Mouse (Mus musculus): Measurements from ENCODE around the gene Sntg2. TPM values are rescaled to one million over a fixed set of nuclear protein-coding genes. Genes with fewer than 3 reads are reported as not detected.

The Sntg2 gene
- polyA plus RNA-seq (2016; fragmentation: Nextera tagmentation; extraction: Ambion mirVana), result 0.31 and 0.58 TPM in 2 replicates

- Histone ChIP-seq H3K27ac (peak within 1 kb of the TSS; percentile 65; the same call in 1 of the 2 replicates), H3K36me3 (no peaks in the 10 kb centered on the region), H3K27me3 (ENCODE audit: low read depth, poor library complexity, severe bottlenecking) (peaks cover 48% of the 10 kb centered on the region), H3K4me1 (peaks cover 10% of the 10 kb centered on the region), H3K9me3 (replicated peaks) (no peaks in the 10 kb centered on the region), H3K4me3 (peak within 1 kb of the TSS; percentile 58)
- WGBS, result under 1% methylated on average over 39 of the region's 39 CpGs
- DNase-seq (ENCODE audit: low spot score), result peak; percentile 84
Measured at GRCm38 (mm10) chr12:30372933-30373501, at the start of gene Sntg2. Gene Sntg2, minus strand, starts transcription at chr12:30373375.

- Histone ChIP-seq H3K4me1 (no peaks in the 10 kb centered on the region), H3K9me3 (replicated peaks) (no peaks in the 10 kb centered on the region), H3K4me3 (no peak overlapping the region), H3K27me3 (ENCODE audit: low read depth, poor library complexity, severe bottlenecking) (no peaks in the 10 kb centered on the region), H3K36me3 (no peaks in the 10 kb centered on the region), H3K27ac (no peak overlapping the region)
- DNase-seq (ENCODE audit: low spot score), result no peak
- WGBS, result 81% methylated on average over 8 of the region's 8 CpGs
Measured at GRCm38 (mm10) chr12:30416547-30416946, 43.4 kb upstream of the Sntg2 start.

GRCm38 (mm10) chr12:30415981-30416380 lies 42.8 kb upstream of the Sntg2 start:
- Histone ChIP-seq H3K27me3 (ENCODE audit: low read depth, poor library complexity, severe bottlenecking) (no peaks in the 10 kb centered on the region), H3K9me3 (replicated peaks) (no peaks in the 10 kb centered on the region), H3K4me3 (no peak overlapping the region), H3K27ac (no peak overlapping the region), H3K36me3 (no peaks in the 10 kb centered on the region), H3K4me1 (no peaks in the 10 kb centered on the region)
- 84% methylated on average over 6 of the region's 6 CpGs for WGBS
- DNase-seq (ENCODE audit: low spot score), result no peak

GRCm38 (mm10) chr12:30402651-30403050 lies 29.5 kb upstream of the Sntg2 start:
- H3K36me3 ChIP-seq, result no peaks in the 10 kb centered on the region
- no peak overlapping the region for H3K4me3 ChIP-seq
- no peak overlapping the region for H3K27ac ChIP-seq
- no peak for DNase-seq (ENCODE audit: low spot score)
- no peaks in the 10 kb centered on the region for H3K9me3 ChIP-seq (replicated peaks)
- no peaks in the 10 kb centered on the region for H3K4me1 ChIP-seq
- H3K27me3 ChIP-seq (ENCODE audit: low read depth, poor library complexity, severe bottlenecking), result no peaks in the 10 kb centered on the region

GRCm38 (mm10) chr12:30400531-30400930 lies 27.4 kb upstream of the Sntg2 start:
- 94% methylated on average over 2 of the region's 2 CpGs for WGBS
- H3K9me3 ChIP-seq (replicated peaks), result no peaks in the 10 kb centered on the region
- no peaks in the 10 kb centered on the region for H3K4me1 ChIP-seq
- no peak for DNase-seq (ENCODE audit: low spot score)
- H3K27ac ChIP-seq, result no peak overlapping the region
- no peaks in the 10 kb centered on the region for H3K36me3 ChIP-seq
- no peaks in the 10 kb centered on the region for H3K27me3 ChIP-seq (ENCODE audit: low read depth, poor library complexity, severe bottlenecking)
- no peak overlapping the region for H3K4me3 ChIP-seq

GRCm38 (mm10) chr12:30400114-30400513 lies 26.9 kb upstream of the Sntg2 start:
- Histone ChIP-seq H3K27ac (no peak overlapping the region), H3K27me3 (ENCODE audit: low read depth, poor library complexity, severe bottlenecking) (no peaks in the 10 kb centered on the region), H3K36me3 (no peaks in the 10 kb centered on the region)

GRCm38 (mm10) chr12:30372293-30372692 lies 882 bp downstream of the Sntg2 start:
- H3K4me1 ChIP-seq, result peaks cover 10% of the 10 kb centered on the region
- H3K27ac ChIP-seq, result no peak overlapping the region
- WGBS, result 58% methylated on average over 5 of the region's 5 CpGs
- no peaks in the 10 kb centered on the region for H3K9me3 ChIP-seq (replicated peaks)
- DNase-seq (ENCODE audit: low spot score), result no peak
- peak overlapping the region; percentile 58 for H3K4me3 ChIP-seq
- peaks cover 51% of the 10 kb centered on the region for H3K27me3 ChIP-seq (ENCODE audit: low read depth, poor library complexity, severe bottlenecking)
- H3K36me3 ChIP-seq, result no peaks in the 10 kb centered on the region

More at GRCm38 (mm10) chr12:30400114-30400513, 26.9 kb upstream of the Sntg2 start:
- Histone ChIP-seq H3K4me1 (no peaks in the 10 kb centered on the region), H3K9me3 (replicated peaks) (no peaks in the 10 kb centered on the region), H3K4me3 (no peak overlapping the region)
- 94% methylated on average over 2 of the region's 2 CpGs for WGBS
- no peak for DNase-seq (ENCODE audit: low spot score)

GRCm38 (mm10) chr12:30369786-30370185 lies 3.4 kb downstream of the Sntg2 start:
- peak; percentile 83 for DNase-seq (ENCODE audit: low spot score)
- 10% methylated on average over 6 of the region's 6 CpGs for WGBS
- no peak overlapping the region for H3K27ac ChIP-seq
- no peaks in the 10 kb centered on the region for H3K36me3 ChIP-seq
- peaks cover 10% of the 10 kb centered on the region for H3K4me1 ChIP-seq
- H3K27me3 ChIP-seq (ENCODE audit: low read depth, poor library complexity, severe bottlenecking), result peaks cover 47% of the 10 kb centered on the region
- no peak overlapping the region for H3K4me3 ChIP-seq
- no peaks in the 10 kb centered on the region for H3K9me3 ChIP-seq (replicated peaks)

GRCm38 (mm10) chr12:30369141-30369540 lies 4.0 kb downstream of the Sntg2 start:
- peaks cover 43% of the 10 kb centered on the region for H3K27me3 ChIP-seq (ENCODE audit: low read depth, poor library complexity, severe bottlenecking)
- DNase-seq (ENCODE audit: low spot score), result no peak
- H3K4me3 ChIP-seq, result no peak overlapping the region
- no peaks in the 10 kb centered on the region for H3K36me3 ChIP-seq
- no peaks in the 10 kb centered on the region for H3K9me3 ChIP-seq (replicated peaks)
- peaks cover 10% of the 10 kb centered on the region for H3K4me1 ChIP-seq
- WGBS, result 90% methylated on average over 6 of the region's 6 CpGs
- no peak overlapping the region for H3K27ac ChIP-seq

- Histone ChIP-seq H3K9me3 (replicated peaks) (no peaks in the 10 kb centered on the region), H3K27ac (no peak overlapping the region), H3K27me3 (ENCODE audit: low read depth, poor library complexity, severe bottlenecking) (no peaks in the 10 kb centered on the region), H3K36me3 (no peaks in the 10 kb centered on the region), H3K4me1 (no peaks in the 10 kb centered on the region), H3K4me3 (no peak overlapping the region)
- WGBS, result 79% methylated on average over 2 of the region's 2 CpGs
- DNase-seq (ENCODE audit: low spot score), result no peak
Measured at GRCm38 (mm10) chr12:30362306-30362705, 10.9 kb downstream of the Sntg2 start.

GRCm38 (mm10) chr12:30357666-30358065 lies 15.5 kb downstream of the Sntg2 start:
- WGBS, result 75% methylated on average over 6 of the region's 6 CpGs
- H3K27ac ChIP-seq, result no peak overlapping the region

GRCm38 (mm10) chr12:30352393-30352792 lies 20.8 kb downstream of the Sntg2 start:
- no peak overlapping the region for H3K27ac ChIP-seq
- WGBS, result 84% methylated on average over 2 of the region's 2 CpGs
- H3K27me3 ChIP-seq (ENCODE audit: low read depth, poor library complexity, severe bottlenecking), result no peaks in the 10 kb centered on the region
- no peaks in the 10 kb centered on the region for H3K9me3 ChIP-seq (replicated peaks)
- DNase-seq (ENCODE audit: low spot score), result no peak
- H3K36me3 ChIP-seq, result no peaks in the 10 kb centered on the region
- 0 out of 2 replicates have a peak, but pooled peaks cover 3% of the 10 kb centered on the region for H3K4me1 ChIP-seq
- H3K4me3 ChIP-seq, result no peak overlapping the region

More at GRCm38 (mm10) chr12:30357666-30358065, 15.5 kb downstream of the Sntg2 start:
- no peaks in the 10 kb centered on the region for H3K4me1 ChIP-seq
- no peaks in the 10 kb centered on the region for H3K9me3 ChIP-seq (replicated peaks)
- no peak for DNase-seq (ENCODE audit: low spot score)
- H3K36me3 ChIP-seq, result no peaks in the 10 kb centered on the region
- no peaks in the 10 kb centered on the region for H3K27me3 ChIP-seq (ENCODE audit: low read depth, poor library complexity, severe bottlenecking)
- no peak overlapping the region for H3K4me3 ChIP-seq

- 93% methylated on average over 1 of the region's 1 CpGs for WGBS
- Histone ChIP-seq H3K27me3 (ENCODE audit: low read depth, poor library complexity, severe bottlenecking) (no peaks in the 10 kb centered on the region), H3K4me1 (0 out of 2 replicates have a peak, but pooled peaks cover 3% of the 10 kb centered on the region), H3K4me3 (no peak overlapping the region), H3K27ac (no peak overlapping the region), H3K36me3 (no peaks in the 10 kb centered on the region), H3K9me3 (replicated peaks) (no peaks in the 10 kb centered on the region)
- no peak for DNase-seq (ENCODE audit: low spot score)
Measured at GRCm38 (mm10) chr12:30348036-30348435, 25.1 kb downstream of the Sntg2 start.

- Histone ChIP-seq H3K4me3 (no peak overlapping the region), H3K36me3 (no peaks in the 10 kb centered on the region), H3K4me1 (0 out of 2 replicates have a peak, but pooled peaks cover 2% of the 10 kb centered on the region), H3K27ac (no peak overlapping the region), H3K9me3 (replicated peaks) (no peaks in the 10 kb centered on the region), H3K27me3 (ENCODE audit: low read depth, poor library complexity, severe bottlenecking) (no peaks in the 10 kb centered on the region)
- no peak for DNase-seq (ENCODE audit: low spot score)
- WGBS, result 87% methylated on average over 4 of the region's 4 CpGs
Measured at GRCm38 (mm10) chr12:30347284-30347683, 25.9 kb downstream of the Sntg2 start.
